Comparison of ENCODE assay signal across 13 mouse cellular contexts in the genomic region with DNA sequence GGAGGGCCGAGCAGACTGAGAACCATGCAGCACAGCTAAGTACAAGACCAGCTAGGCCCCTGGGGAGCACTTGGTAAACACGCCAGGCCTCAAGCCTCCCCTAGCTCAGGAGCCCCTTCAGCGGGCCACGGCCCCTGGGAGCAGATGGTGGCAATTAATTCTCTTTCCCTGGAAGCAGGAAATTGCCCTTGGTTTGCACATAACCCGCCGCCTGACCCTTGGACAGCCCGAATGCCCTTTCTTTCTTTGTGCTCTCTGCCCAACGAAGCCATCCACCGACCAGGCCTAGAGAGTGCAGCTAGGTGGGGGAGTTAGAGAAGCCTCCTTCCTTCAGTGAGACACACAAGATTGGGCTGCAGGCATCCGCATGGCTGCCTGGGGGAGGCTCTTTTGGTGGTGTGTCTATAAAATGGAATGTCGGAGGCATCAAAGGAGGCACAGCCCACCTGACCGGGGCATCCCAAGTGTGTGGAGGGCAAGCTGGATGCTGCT. TPM values are rescaled to one million over a fixed set of nuclear protein-coding genes. Genes with fewer than 3 reads are reported as not detected.
DNase-seq lines count a peak whose midpoint lies in the region; ATAC-seq and TF ChIP-seq lines count a peak whose summit lies in the region.
"Had no signal": no experiment of that assay in that cellular context is flagged by ENCODE, and none has a peak within 500 bp of the region (broad histone marks: within the 10 kb centered on the region; RNA-seq: fewer than 3 reads in every experiment).

No protein-coding gene starts in this region.

- no peak overlapping the region for H3K27ac ChIP-seq in midbrain, embryonic 13.5 days
- H3K27ac ChIP-seq in midbrain, postnatal 0 days (ENCODE audit: low read depth, low read length) = no peak overlapping the region
- peak overlapping the region; percentile 73 for H3K27ac ChIP-seq in intestine, embryonic 14.5 days (ENCODE audit: low read depth)
- peak overlapping the region; percentile 93 for H3K27ac ChIP-seq in small intestine, adult 2 months (ENCODE audit: insufficient read depth, low read depth, low read length)

- no peaks in the 10 kb centered on the region for H3K9me3 ChIP-seq in midbrain, embryonic 13.5 days
- H3K9me3 ChIP-seq in midbrain, postnatal 0 days (ENCODE audit: low read length) = no peaks in the 10 kb centered on the region
- H3K9me3 ChIP-seq in intestine, embryonic 14.5 days (ENCODE audit: control insufficient read depth, low read length) = no peaks in the 10 kb centered on the region

- intact Hi-C loops in left cerebral cortex, postnatal 4 days (cut with DNase I) = no loop called here

- H3K36me3 ChIP-seq in midbrain, embryonic 13.5 days = peaks cover 42% of the 10 kb centered on the region
- H3K36me3 ChIP-seq in midbrain, postnatal 0 days (ENCODE audit: insufficient read depth, low read length) = peaks cover 30% of the 10 kb centered on the region
- peaks cover 26% of the 10 kb centered on the region for H3K36me3 ChIP-seq in intestine, embryonic 14.5 days (ENCODE audit: control insufficient read depth, insufficient read depth, low read length)
- H3K36me3 ChIP-seq in small intestine, adult 2 months (ENCODE audit: control insufficient read depth, insufficient read depth, low read length) = peaks cover 27% of the 10 kb centered on the region

- TF ChIP-seq POLR2A in small intestine, adult 2 months (IDR thresholded peaks at IDR 0.05; ENCODE audit: low read depth, low read length) = no peak

- ATAC-seq in midbrain, embryonic 13.5 days = no peak
- ATAC-seq in midbrain, postnatal 0 days (ENCODE audit: low FRiP score) = no peak
- ATAC-seq in intestine, embryonic 14.5 days (replicated peaks; ENCODE audit: low FRiP score, low TSS enrichment, low read depth) = 0 out of 2 replicates have a peak, but pooled peaks have one; percentile 6
- ATAC-seq: CD4-positive, CD25-positive, alpha-beta regulatory T cell, adult 4 months had no signal

- WGBS in midbrain, embryonic 13.5 days = 54% methylated on average over 12 of the region's 12 CpGs
- 63% methylated on average over 12 of the region's 12 CpGs for WGBS in midbrain, postnatal 0 days
- WGBS in intestine, embryonic 14.5 days = 22% methylated on average over 12 of the region's 12 CpGs
- 38% methylated on average over 12 of the region's 12 CpGs for WGBS in small intestine, adult 2 months

- H3K4me1 ChIP-seq in midbrain, embryonic 13.5 days (replicated peaks) = peaks cover 10% of the 10 kb centered on the region; the same call in 1 of the 2 replicates
- H3K4me1 ChIP-seq in midbrain, postnatal 0 days (ENCODE audit: insufficient read depth, low read length) = no peaks in the 10 kb centered on the region
- peaks cover 21% of the 10 kb centered on the region for H3K4me1 ChIP-seq in intestine, embryonic 14.5 days (replicated peaks; ENCODE audit: control insufficient read depth, insufficient read depth, low read length)
- H3K4me1 ChIP-seq in small intestine, adult 2 months (ENCODE audit: control insufficient read depth, insufficient read depth, insufficient read length, low read length) = peaks cover 42% of the 10 kb centered on the region

- H3K27me3 ChIP-seq in midbrain, embryonic 13.5 days = peaks cover 20% of the 10 kb centered on the region
- peaks cover 6% of the 10 kb centered on the region; the same call in 1 of the 2 replicates for H3K27me3 ChIP-seq in midbrain, postnatal 0 days (ENCODE audit: insufficient read depth, low read length)
- H3K27me3 ChIP-seq in intestine, embryonic 14.5 days (replicated peaks; ENCODE audit: control insufficient read depth, insufficient read depth, low read length) = no peaks in the 10 kb centered on the region
- no peaks in the 10 kb centered on the region for H3K27me3 ChIP-seq in small intestine, adult 2 months (ENCODE audit: control insufficient read depth, insufficient read depth, low read length)

- H3K4me3 ChIP-seq in midbrain, embryonic 13.5 days (replicated peaks) = no peak overlapping the region
- H3K4me3 ChIP-seq in midbrain, postnatal 0 days (ENCODE audit: low read depth, low read length) = no peak overlapping the region
- no peak overlapping the region for H3K4me3 ChIP-seq in intestine, embryonic 14.5 days (ENCODE audit: low read depth, low read length)
- peak overlapping the region; percentile 11; the same call in 1 of the 2 replicates for H3K4me3 ChIP-seq in small intestine, adult 2 months (ENCODE audit: low read depth, low read length)

- H3K4me2 ChIP-seq in midbrain, embryonic 13.5 days (replicated peaks) = no peak overlapping the region
- H3K4me2 ChIP-seq in midbrain, postnatal 0 days (ENCODE audit: low read depth, low read length, poor library complexity, severe bottlenecking) = no peak overlapping the region
- no peak overlapping the region for H3K4me2 ChIP-seq in intestine, embryonic 14.5 days (ENCODE audit: low read length)
- H3K4me2 ChIP-seq: lung, embryonic 14.5 days had no signal

- DNase-seq in midbrain, postnatal 0 days (ENCODE audit: low spot score) = no peak
- DNase-seq in intestine, embryonic 14.5 days (ENCODE audit: low spot score) = peak; percentile 70
- peak; percentile 59 for DNase-seq in kidney, postnatal 14 days
- no peak for DNase-seq in thymus, adult 18-20 months
- DNase-seq in left cerebral cortex, postnatal 4 days = no peak
- DNase-seq in layer of hippocampus, postnatal 10 days (ENCODE audit: low spot score in 2 of 2) = no peak
- DNase-seq: cerebellum, postnatal 10 days; right cerebral cortex, adult 18-20 months had no signal

- H3K9ac ChIP-seq in midbrain, embryonic 13.5 days (replicated peaks) = 0 out of 2 replicates have a peak overlapping the region, but pooled peaks have one; percentile 12
- no peak overlapping the region for H3K9ac ChIP-seq in midbrain, postnatal 0 days (replicated peaks; ENCODE audit: low read length, poor library complexity, severe bottlenecking)
- H3K9ac ChIP-seq in intestine, embryonic 14.5 days (ENCODE audit: low read length) = no peak overlapping the region
- H3K9ac ChIP-seq: lung, embryonic 14.5 days had no signal

- TF ChIP-seq CTCF in midbrain, postnatal 0 days (IDR thresholded peaks at IDR 0.05) = no peak
- TF ChIP-seq CTCF in small intestine, adult 2 months (IDR thresholded peaks at IDR 0.05; ENCODE audit: extremely low read depth, insufficient read length, insufficient replicate concordance, low read depth, low read length) = no peak

RNA-seq across cellular contexts. Expression of gene Evpl, which starts 3.9 kb away (rescaled TPM):
- 0.28 and 0.30 TPM in 2 replicates for polyA plus RNA-seq in midbrain, embryonic 13.5 days (2015; fragmentation: Nextera tagmentation; extraction: Ambion mirVana)
- total RNA-seq in midbrain, postnatal 0 days (2014; rRNA removed) = 3.3 and 4.9 TPM in 2 replicates
- 1.9 and 2.3 TPM in 2 replicates for polyA plus RNA-seq in midbrain, postnatal 0 days (2015; fragmentation: Nextera tagmentation; extraction: Ambion mirVana)
- 3.2 and 3.7 TPM in 2 replicates for polyA plus RNA-seq in intestine, embryonic 14.5 days (2014; fragmentation: Nextera tagmentation; extraction: Ambion mirVana)
- polyA plus RNA-seq in small intestine, adult 2 months (2012; rRNA removed) = 6.3 and 12.1 TPM in 2 replicates
- total RNA-seq in left cerebral cortex, postnatal 4 days (2021) = under 1 TPM; 0.66 to 0.85 TPM
- total RNA-seq in layer of hippocampus, postnatal 10 days (2021) = under 1 TPM; 0.57 to 0.65 TPM
- polyA plus RNA-seq: CD4-positive, CD25-positive, alpha-beta regulatory T cell, adult 4 months had no signal

RNA-seq across cellular contexts. Expression of gene Srp68, which starts 32.2 kb away (rescaled TPM):
- 63.4 and 68.5 TPM in 2 replicates for polyA plus RNA-seq in midbrain, embryonic 13.5 days (2015; fragmentation: Nextera tagmentation; extraction: Ambion mirVana)
- total RNA-seq in midbrain, postnatal 0 days (2014; rRNA removed) = 17.7 and 27.3 TPM in 2 replicates
- polyA plus RNA-seq in midbrain, postnatal 0 days (2015; fragmentation: Nextera tagmentation; extraction: Ambion mirVana) = 47.9 and 50.9 TPM in 2 replicates
- 78.1 and 83.2 TPM in 2 replicates for polyA plus RNA-seq in intestine, embryonic 14.5 days (2014; fragmentation: Nextera tagmentation; extraction: Ambion mirVana)
- polyA plus RNA-seq in small intestine, adult 2 months (2012; rRNA removed) = 21.2 and 39.0 TPM in 2 replicates
- 10 to 100 TPM; 53.2 to 57.1 TPM for total RNA-seq in left cerebral cortex, postnatal 4 days (2021)
- 10 to 100 TPM; 50.5 to 51.9 TPM for total RNA-seq in layer of hippocampus, postnatal 10 days (2021)

RNA-seq across cellular contexts. Expression of gene Galr2, which starts 38.9 kb away (rescaled TPM):
- polyA plus RNA-seq in midbrain, embryonic 13.5 days (2015; fragmentation: Nextera tagmentation; extraction: Ambion mirVana) = 0.22 and 0.26 TPM in 2 replicates
- 0.47 TPM in 1 of 2 replicates, not detected in the other for total RNA-seq in midbrain, postnatal 0 days (2014; rRNA removed)
- polyA plus RNA-seq in midbrain, postnatal 0 days (2015; fragmentation: Nextera tagmentation; extraction: Ambion mirVana) = 0.36 and 0.54 TPM in 2 replicates
- polyA plus RNA-seq in intestine, embryonic 14.5 days (2014; fragmentation: Nextera tagmentation; extraction: Ambion mirVana) = 0.11 and 0.15 TPM in 2 replicates
- 3.1 and 9.5 TPM in 2 replicates for polyA plus RNA-seq in small intestine, adult 2 months (2012; rRNA removed)
- under 1 TPM; 0.18 to 0.20 TPM for total RNA-seq in left cerebral cortex, postnatal 4 days (2021)
- total RNA-seq in layer of hippocampus, postnatal 10 days (2021) = not detected
- total RNA-seq: heart, postnatal 25 days had no signal
- polyA plus RNA-seq: CD4-positive, CD25-positive, alpha-beta regulatory T cell, adult 4 months; lung, embryonic 14.5 days had no signal

RNA-seq across cellular contexts. Expression of gene Acox1, which starts 42.9 kb away (rescaled TPM):
- polyA plus RNA-seq in midbrain, embryonic 13.5 days (2015; fragmentation: Nextera tagmentation; extraction: Ambion mirVana) = 50.3 and 51.0 TPM in 2 replicates
- total RNA-seq in midbrain, postnatal 0 days (2014; rRNA removed) = 110 and 116 TPM in 2 replicates
- polyA plus RNA-seq in midbrain, postnatal 0 days (2015; fragmentation: Nextera tagmentation; extraction: Ambion mirVana) = 66.1 and 69.2 TPM in 2 replicates
- polyA plus RNA-seq in intestine, embryonic 14.5 days (2014; fragmentation: Nextera tagmentation; extraction: Ambion mirVana) = 33.3 and 35.1 TPM in 2 replicates
- polyA plus RNA-seq in small intestine, adult 2 months (2012; rRNA removed) = 71.1 and 112 TPM in 2 replicates
- 10 to 100 TPM; 96.3 to 98.3 TPM for total RNA-seq in left cerebral cortex, postnatal 4 days (2021)
- total RNA-seq in layer of hippocampus, postnatal 10 days (2021) = 100 to 1,000 TPM; 112 to 116 TPM

RNA-seq across cellular contexts. Expression of gene Ten1, which starts 43.1 kb away (rescaled TPM):
- 78.4 and 88.2 TPM in 2 replicates for polyA plus RNA-seq in midbrain, embryonic 13.5 days (2015; fragmentation: Nextera tagmentation; extraction: Ambion mirVana)
- 54.2 and 60.5 TPM in 2 replicates for total RNA-seq in midbrain, postnatal 0 days (2014; rRNA removed)
- 91.2 and 101 TPM in 2 replicates for polyA plus RNA-seq in midbrain, postnatal 0 days (2015; fragmentation: Nextera tagmentation; extraction: Ambion mirVana)
- polyA plus RNA-seq in intestine, embryonic 14.5 days (2014; fragmentation: Nextera tagmentation; extraction: Ambion mirVana) = 88.8 and 93.2 TPM in 2 replicates
- polyA plus RNA-seq in small intestine, adult 2 months (2012; rRNA removed) = 15.8 and 27.7 TPM in 2 replicates
- 10 to 100 TPM; 39.5 to 39.9 TPM for total RNA-seq in left cerebral cortex, postnatal 4 days (2021)
- total RNA-seq in layer of hippocampus, postnatal 10 days (2021) = 10 to 100 TPM; 39.0 to 46.2 TPM

Comparison
In these comparisons a context has a peak if more than half of its experiments do, and no peak if none do; other contexts are left out.
1. H3K27ac ChIP-seq: peak in intestine, embryonic 14.5 days (single experiment) and small intestine, adult 2 months (single experiment); none in midbrain, embryonic 13.5 days (single experiment) and midbrain, postnatal 0 days (single experiment).
2. DNase-seq: peak in intestine, embryonic 14.5 days (single experiment) and kidney, postnatal 14 days (single experiment); none in midbrain, postnatal 0 days (single experiment), thymus, adult 18-20 months (0 of 2), left cerebral cortex, postnatal 4 days (single experiment) and layer of hippocampus, postnatal 10 days (0 of 2).